Mouse (Mus musculus): ENCODE data around the gene Tox2.

Tox2 gene

DNA sequence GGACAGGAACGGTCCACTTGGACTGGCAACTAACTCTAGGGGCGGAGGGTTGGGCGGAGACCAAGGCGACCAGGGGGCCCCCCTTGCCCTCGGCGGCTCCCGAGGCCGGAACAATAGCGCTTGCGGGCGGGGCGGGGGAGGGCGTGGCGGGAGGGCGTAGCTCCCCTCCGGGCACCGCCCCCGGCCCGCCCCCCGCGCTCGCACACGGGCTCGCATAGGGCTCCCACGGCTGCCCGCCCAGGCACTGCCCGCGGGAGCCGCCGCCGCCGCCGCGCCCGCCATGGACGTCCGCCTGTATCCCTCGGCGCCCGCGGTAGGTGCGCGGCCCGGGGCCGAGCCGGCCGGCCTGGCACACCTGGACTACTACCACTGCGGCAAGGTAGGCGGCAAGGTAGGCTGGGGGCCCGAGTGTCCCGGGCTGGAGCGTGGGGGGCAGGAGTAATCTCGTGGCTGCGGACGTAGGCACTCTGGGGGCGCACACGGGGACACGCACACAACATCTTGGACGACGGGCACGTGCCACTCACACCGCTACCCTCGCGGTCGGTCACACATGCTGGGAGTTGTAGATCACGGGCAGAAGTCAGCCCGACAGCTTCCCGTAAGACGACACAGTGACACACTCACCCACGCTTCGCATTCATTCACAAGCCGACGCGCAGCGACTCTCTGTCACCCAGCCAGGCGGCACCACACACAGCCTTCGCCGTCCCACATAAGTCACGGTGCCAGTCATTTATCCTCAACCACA lies at the start of gene Tox2:
Gene Tox2, plus strand, starts transcription at position 242 of the 751 bp plus-strand sequence.
- DNase-seq (ENCODE audit: low spot score), result peak; percentile 79

DNA sequence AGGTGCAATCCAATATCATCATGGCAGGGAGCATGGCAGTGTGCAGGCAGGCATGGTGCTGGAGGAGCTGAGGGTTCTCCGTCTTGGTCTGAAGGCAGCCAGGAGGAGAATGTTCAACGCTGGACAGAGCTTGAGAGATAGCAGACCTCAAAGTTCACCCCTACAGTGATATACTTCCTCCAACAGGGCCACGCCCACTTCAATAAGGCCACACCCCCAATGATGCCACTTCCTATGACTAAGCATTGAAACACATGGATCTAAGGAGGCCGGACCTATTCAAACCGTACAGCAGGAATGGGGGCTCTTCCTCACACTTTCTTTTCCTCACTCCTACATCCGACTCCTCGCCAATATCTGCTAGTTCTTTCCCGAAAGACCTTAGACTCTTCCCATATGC lies 48.3 kb upstream of the Tox2 start:
- DNase-seq (ENCODE audit: low spot score), result no peak

DNA sequence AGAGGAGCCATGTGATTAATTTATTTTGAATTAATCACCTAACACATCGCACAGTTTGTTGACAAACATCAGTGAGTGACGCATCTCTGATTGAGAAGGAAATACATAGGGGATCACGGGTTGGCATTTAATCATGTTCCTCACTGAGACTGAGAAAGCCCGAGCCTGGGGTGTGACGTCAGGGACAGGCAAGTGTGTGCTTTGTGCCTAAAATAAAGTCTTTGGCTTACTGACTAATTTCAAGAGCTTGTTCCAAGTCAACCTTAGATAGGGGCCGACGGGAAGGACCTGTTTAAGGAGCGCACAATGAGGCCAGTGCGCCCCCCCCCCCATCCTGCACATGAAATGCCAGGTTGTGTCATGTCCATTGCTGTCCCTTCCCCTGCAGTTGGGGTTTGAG lies 43.9 kb upstream of the Tox2 start:
- DNase-seq (ENCODE audit: low spot score), result no peak

DNA sequence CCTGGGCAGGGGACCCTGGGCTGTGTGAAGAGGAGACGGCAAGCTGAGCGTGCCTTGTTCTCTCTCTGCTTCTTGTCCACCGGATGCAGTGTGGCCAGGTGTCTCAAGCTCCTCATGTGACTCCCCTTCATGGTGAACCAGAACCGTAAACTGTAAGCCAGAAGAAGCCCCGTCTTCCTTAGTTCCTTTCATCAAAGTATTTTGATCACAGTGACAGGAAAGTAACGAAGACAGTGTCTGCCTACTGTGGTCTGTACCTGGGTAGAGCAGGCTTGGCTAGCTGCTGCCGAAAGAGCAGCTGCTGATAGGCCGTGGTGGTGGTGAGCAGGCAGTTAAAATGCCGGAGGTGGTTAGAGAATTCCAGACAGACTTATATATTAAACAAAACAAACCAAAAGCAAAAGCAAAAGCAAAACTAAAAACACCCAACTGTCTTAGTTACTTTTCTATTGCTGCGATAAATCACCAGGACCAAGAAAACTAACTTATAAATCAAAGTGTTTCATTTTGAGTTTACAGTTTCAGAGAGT lies 38.4 kb upstream of the Tox2 start:
- no peak for DNase-seq (ENCODE audit: low spot score)

DNA sequence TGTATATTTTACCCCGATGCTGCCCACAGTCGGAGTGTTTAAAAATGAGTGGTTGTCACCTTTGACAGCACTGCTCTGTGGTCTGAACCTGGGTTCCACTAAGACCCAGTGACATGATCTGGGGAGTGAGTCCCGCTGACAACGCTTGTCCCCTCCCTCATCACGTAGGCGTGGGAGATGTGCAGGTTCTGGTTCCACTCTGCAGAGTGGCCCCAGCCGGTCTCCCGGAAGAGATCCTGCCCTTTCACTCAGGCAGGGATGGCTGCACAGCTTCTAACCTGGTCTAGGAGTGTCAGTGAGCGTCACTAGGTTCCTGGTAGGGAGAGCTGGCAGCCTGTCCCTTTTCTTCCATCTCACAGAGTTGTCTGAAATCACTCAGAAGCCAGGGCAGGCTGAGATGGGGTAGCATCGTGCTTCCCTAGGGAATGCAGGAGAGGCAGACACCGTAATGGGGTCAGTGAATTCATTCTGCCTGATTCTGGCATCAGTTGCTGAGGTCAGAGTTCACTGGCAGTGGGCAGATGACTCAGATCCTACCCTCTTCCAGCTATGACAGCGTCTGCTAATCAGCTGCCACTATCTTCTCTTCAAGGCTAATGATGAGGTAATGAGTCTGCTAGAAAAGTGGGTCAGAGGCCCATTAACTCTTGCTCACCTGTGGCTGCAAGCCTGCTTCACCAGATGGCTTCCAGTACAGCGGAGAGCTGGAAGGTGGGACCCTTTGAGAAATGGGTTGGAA lies 36.7 kb upstream of the Tox2 start:
- no peak for DNase-seq (ENCODE audit: low spot score)

DNA sequence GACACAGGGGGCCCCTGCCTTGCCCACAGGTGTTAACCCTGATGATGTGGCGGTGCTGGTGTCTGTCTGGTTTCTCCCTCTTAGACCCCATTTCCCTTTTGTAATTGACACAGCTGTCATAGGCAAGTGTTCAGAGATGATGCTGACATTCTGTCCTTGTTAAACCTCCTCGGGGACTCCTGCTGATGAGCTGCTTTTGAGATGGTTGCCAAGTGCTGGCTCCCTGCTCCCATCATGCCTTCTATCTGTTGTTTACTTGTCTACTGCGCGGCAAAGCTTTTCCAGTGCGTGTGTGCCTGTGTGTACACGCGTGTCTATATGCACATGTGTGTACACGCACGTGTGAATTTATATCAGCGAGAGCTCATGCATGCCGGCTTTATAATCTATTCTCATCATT lies 31.0 kb upstream of the Tox2 start:
- no peak for DNase-seq (ENCODE audit: low spot score)

- DNase-seq (ENCODE audit: low spot score), result no peak
Observed at GRCm38 (mm10) chr2:163174066-163174465, 28.9 kb upstream of the Tox2 start.

DNA sequence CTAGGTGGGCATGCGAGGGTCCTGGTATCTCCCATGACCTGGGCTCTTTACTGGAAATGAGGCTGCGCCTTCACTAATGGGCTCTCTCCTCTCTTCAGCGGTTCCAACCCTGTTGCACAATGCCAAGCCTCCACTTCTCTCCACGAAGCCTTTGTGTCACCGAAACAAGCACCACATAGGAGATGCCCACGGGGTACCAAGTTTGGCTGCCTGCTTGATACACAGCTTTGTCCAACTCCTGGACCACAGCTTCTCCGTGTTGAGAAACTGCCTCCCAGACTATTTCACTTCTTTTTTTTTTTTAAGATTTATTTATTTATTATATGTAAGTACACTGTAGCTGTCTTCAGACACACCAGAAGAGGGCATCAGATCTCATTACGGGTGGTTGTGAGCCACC lies 27.1 kb upstream of the Tox2 start:
- DNase-seq (ENCODE audit: low spot score), result no peak

GRCm38 (mm10) chr2:163176502-163176901 lies 26.4 kb upstream of the Tox2 start:
- no peak for DNase-seq (ENCODE audit: low spot score)

DNA sequence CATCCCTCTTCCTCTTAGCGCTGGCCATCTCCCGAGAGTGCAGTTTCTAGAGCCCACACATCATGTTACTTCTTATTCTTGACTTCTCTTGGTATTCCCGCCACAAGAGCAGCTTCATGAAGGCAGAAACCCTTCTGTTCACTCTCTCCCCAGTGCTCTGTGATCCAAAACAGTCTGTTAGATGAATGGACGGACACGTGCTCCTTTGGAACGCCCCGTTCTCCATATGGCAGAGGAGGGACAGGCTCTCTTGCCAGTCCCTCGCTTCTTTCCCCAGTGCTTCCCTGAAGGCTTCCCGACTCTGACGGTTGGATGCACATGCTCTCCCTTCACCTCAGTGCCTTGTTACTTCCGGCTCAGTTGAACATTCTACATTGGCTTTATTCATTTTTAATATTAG lies 15.4 kb upstream of the Tox2 start:
- no peak for DNase-seq (ENCODE audit: low spot score)

GRCm38 (mm10) chr2:163189596-163189995 lies 13.3 kb upstream of the Tox2 start:
- no peak for DNase-seq (ENCODE audit: low spot score)

DNA sequence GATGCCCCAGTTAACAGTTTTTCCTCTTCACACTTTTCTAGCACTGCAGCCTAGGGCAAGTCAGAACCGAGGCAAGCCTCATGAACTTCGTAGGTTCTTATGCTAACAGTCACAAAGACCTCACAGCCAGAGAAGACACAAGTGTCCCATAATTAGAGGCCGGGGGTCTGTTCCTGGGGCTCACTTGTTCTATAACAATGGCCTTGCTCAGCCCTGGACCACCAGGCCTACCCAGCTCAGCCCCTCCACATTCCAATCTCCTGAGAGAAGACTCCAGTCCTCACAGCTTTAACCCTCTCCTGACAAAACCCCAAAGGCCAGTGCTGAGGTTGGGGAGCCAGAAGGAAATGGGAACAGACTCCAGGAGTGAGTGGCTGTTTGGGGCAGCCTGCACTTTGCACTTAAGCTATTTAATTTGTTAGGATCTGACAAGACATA lies 12.9 kb upstream of the Tox2 start:
- DNase-seq (ENCODE audit: low spot score), result no peak

- no peak for DNase-seq (ENCODE audit: low spot score)
Observed at GRCm38 (mm10) chr2:163192485-163192884, 10.4 kb upstream of the Tox2 start.

DNA sequence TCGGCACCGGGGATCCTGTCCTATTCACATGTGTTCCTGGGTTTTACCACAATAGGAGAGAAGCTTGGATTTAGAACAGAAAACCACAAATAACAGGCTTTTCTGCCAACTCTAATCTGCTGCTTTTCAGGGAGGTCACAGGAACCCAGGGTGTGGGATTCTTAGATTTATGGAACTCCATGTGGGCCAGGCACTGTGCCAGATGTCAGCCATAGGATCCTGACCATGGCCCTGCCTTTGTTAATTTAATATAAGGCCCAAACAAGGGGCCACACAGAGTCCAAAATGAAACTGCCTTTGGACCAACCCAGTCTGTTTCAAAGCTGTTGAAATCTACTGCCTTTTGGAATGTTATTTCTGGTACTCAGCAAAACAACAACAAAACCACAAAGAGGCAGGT lies 8.9 kb upstream of the Tox2 start:
- DNase-seq (ENCODE audit: low spot score), result no peak

DNA sequence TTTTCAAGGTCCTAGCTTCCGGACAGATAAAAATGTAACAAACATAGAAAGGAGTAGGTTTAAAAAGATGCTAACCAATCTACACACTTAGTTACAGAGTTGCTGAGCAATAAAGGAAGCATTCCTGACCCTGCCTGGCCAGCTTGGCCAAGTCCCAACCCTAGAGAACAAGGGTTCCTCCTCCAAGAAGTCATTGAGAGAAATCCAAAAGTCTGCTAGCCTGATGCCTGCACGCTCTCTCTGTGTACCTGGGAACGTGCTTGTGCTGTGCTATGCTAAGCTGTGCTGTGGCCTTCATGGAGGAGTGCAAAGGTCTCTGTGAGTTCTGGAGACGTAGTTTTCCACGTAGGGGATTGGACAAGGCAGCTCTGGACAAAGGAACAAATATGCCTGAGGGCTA lies 8.4 kb upstream of the Tox2 start:
- DNase-seq (ENCODE audit: low spot score), result peak; percentile 49

DNA sequence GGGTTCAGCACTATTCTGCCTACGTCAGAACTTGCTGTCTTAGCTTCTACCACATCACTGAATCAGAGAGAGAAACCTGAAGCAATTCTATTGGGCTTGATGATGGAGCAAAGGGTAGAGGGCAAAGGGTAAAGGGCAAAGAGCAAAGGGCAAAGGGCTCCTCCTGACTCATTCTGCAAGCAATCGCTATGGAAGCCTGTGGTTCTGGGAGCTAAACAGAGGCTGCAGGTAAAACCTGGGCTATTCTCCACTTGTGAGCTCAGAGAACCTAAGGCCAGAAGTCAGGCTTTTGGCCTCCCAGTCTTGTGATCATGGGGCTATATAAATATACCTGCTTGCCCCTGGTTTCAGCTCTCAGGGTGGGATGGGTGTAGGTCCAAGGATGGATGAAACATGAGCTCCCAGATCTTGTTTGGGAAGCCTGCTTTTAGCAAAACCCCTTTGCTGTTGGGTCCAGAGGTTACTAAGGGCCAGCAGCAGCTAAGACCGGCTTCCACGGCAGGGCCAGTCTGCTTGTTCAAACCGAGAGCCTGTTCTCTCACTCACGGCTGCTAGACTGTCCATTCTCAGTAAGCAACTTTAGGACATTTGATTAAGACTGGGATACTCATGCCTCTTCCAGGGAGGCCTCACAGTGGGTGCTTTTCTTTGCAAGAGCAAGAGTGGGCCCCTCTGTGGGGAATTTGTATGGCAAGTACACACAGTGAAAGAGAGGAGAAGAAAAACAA lies 7.7 kb upstream of the Tox2 start:
- DNase-seq (ENCODE audit: low spot score), result no peak

- DNase-seq (ENCODE audit: low spot score), result no peak
Observed at GRCm38 (mm10) chr2:163195834-163196145, 7.1 kb upstream of the Tox2 start.

GRCm38 (mm10) chr2:163201897-163202296 lies 1.0 kb upstream of the Tox2 start:
- DNase-seq (ENCODE audit: low spot score), result no peak

- DNase-seq (ENCODE audit: low spot score), result no peak
Observed at GRCm38 (mm10) chr2:163202553-163202883, 407 bp upstream of the Tox2 start.

DNA sequence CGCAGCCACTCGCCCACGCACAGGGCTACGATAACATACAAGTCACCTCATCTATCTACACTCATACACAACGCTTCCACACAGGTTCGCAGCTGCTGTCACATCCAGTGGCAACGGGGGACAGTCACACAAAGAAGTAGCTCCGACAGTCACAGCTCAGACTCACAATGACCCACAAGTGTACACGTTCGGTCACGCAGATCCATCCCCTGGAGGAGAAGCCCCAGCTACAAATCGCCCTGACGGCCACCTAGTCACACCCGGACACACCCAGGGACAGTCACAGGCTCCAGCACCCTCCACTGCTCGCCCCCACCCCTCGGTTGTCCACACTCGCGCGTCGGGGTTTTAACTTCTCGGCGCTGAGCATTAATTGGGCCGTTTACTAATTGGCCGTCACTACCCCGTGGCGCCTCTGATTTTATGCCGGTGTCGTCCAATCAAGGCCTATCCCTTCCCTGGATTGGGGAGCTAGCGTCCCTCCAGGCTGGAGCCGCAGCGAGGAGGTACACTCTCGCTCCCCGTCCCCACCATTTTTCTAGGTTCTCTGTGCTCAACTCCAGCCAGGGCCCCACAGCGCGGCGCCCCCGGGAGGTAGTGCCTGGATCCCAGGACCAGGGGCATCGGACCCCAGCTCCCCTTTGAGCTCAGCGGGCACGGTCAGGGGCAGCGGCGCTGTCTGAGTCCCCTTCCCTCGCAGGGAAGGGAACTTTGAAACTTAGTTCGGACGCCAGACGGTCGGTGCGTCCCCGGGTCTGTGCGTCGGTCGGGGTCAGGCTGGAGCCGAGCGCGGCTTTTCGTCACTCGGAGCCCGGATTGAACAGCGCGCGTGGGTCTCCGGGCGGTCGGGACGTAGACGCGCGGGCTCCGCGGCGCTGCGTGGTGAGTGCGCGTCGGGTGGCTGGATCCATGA lies 966 bp downstream of the Tox2 start:
- DNase-seq (ENCODE audit: low spot score), result peak; percentile 40

DNA sequence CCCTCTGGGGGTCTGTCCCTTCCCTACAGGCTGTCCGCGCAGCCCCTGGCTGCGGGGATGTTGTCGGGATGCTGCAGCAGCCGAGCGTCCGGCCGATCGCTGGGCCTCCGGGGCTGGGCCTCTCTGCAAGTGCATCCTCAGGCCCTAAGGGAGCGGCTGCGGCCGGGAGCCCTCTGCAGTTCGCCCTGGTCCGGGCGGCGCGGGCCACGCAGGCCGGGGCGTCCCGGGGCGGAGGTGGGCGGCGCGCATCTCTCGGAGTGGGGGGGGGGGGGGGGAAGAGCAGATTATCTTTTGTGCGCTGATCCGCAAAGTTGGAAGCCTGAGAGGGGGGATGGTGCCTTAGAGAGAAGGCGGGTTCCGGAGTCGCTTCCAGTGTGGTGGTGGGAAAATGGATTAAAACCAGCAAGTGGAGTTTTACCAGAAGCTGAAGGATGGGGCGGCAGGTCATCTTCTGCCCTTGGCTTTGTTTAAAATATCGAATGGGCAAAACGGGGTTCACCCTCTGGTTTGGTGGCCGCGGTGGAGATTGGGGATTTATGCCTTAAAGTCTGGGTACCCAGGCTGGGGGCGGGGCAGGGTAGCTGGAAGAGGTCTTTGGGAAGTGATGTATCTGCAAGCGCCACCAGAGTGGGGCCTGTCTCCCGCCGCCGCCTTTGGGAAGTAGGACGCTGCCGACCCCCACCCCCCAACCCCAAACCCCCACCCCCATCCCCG lies 1.8 kb downstream of the Tox2 start:
- peak; percentile 59 for DNase-seq (ENCODE audit: low spot score)

All from ovary, postnatal 36 days (tissue).